Mouse (Mus musculus): ENCODE measurements around the gene Gabpb2.
"Not testable (repeated sequence)": the region's sequence is repeated elsewhere in the genome, so short reads cannot be mapped to it uniquely, and the experiment has no call there.

Gene Gabpb2

DNA sequence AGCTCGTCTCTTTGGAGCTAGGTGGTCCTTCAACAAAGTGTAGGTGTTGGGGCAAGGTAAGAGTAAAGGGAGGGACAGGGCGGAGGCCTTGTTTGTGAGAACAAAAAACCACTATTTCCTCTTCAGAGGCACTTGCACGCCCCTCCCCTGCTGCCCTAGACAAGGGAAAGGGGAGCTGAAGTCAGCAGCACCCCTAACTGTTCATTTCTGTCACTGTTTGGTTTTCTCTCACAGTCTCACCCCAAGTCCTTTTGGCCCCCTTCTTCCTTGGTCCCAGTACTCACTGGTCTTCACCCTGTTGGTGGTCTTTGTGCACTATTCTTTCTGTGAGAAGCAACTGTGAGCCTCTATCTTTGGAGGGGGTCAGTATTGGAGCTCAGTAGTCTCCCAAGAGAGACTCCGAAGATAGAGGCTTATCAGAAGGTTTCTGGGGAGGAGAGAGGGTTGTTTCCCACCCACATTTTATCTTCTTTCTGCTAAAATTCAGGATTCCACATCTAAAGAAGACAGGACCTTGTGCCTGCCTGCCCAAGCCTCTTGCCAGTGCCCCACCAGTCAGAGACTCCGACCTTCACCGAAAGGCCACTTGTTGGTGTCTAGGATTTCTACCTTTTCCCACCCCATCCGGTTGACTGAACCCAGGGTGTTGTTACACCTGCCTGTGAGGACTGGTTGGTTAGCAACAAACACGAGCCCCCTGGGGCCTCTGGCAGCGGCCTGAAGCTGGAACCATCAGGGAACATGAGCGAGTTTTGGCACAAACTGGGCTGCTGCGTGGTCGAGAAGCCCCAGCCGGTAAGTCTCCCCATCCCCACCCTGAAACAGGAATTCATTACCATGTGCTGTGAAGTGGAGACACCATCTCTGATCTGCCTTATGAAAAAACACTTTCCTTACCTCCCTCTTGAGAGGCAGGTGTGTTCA, 13.8 kb upstream of the Gabpb2 start, which contains the start of gene Mllt11:
Mllt11 (minus strand) TSS at position 874 of the 924 bp plus-strand sequence.
- DNase-seq (ENCODE audit: low spot score in 2 of 2), result peak; percentile 55 to 60

DNA sequence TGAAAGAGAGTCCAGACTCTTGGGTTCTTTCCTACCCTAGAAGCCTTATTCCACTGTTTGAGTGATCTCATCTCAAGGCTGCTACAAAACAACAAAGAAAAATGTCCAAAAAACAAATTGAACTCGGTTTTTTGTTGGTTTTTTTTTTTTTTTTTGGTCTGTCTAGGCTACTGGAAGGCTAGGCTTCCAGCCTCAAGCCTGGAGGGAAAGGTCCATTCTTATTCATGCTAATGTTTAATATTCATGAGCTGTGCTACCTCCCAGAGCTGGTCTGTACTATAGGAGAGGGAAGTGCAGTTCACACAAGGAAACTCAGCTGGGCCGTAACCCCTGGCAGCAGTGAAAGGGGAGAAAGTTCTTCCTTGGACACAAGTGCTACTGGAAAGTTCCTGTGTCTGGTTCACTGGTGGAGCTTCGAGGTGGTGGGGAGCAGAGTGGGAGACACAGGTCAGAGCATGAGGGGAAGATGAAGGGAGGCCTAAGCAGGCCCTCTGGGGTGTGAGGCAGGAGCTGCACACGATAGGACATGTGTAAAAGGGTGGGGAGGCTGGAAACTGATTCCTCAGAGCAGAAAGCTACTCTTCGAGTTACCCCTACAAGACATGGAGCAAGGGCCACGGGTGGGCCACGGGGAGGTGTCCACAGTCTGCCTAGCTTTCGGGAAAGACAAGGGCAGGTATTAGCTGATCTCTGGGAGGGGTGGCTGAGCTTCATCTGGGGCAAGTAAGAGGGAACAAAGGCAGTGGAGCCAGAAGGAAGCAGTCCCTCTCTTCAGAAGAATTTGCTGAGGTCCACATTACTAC, 13.0 kb upstream of the Gabpb2 start:
- peak in 1 of 2 experiments; percentile 31 for DNase-seq (ENCODE audit: low spot score in 2 of 2)

DNA sequence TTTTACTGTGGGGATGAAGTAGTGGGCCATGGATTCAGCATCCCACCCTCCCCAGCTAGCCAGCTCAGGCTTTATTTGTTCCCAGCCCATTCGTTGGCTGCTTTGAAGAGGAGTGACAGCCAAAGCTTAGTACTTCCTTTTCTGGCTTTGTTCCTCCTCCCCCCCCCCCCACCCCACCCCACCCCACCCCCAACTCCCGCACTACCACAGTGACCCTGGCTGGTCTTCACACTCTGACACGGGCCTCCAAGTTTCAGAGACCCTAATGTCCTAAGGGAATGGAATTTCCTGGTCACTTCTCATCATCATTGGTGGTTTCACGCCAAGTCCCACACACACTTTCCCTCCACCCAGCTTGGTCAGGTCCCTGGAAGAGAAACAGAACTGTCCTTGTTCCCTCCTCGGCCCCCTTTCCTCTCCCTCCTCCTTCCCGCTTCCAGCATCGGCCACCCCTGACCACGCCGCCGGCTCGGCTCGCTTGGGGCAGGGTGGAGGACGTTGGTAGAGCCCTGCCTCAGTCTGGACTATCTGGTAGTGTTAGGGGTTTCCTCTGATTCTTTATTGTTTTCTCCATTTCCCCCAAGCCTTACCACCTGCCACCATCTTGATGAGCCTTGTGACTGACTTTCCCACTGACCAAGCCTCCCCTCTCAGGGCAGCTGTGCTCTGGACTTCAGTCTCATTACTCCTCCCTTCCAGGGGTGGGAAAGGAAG, 12.2 kb upstream of the Gabpb2 start:
- DNase-seq (ENCODE audit: low spot score in 2 of 2), result peak; percentile 19 to 22

DNA sequence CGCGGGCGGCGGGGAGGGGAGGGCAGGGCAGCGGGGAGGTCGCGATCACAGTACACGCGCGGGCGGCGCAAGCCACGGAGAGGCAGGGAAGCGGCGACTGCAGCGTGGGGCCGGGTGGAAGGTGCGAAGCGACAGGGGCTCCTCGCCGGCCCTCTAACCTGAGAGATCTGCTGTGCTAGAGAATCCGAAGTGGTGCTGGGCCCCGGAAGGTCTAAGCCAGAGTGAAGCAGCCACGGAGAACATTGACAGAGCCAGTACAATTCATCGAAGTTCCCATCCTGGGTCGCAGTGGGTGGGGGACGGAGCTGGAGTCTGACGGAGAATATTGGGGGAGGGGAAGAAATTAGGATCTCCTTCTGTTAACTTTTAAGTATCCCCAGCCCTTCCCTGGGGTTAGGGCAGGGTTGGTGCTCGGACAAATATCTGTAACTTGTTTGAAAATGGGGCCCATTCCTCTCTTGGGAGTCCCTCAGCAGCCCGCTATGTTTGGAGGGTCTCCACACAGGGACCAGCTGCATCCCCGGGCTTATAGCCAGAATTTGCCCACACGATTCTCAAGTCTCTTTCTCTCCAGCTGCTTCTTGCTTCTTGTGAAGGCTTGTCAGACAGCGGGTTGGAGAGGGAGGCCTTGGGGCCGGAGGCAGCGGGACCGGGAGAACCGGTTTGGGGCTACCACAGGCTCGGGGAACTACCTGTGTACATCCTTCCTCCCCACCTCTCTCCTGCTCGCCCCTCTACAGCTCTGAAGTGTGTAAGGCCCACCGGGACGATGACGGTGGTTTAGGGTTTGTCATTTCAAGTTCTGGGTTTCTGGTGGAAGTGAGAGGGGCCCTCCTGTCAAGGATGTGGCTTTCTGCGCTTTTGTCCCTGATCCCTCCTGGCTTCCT, 11.4 kb upstream of the Gabpb2 start:
- peak; percentile 32 to 41 for DNase-seq (ENCODE audit: low spot score in 2 of 2)

DNA sequence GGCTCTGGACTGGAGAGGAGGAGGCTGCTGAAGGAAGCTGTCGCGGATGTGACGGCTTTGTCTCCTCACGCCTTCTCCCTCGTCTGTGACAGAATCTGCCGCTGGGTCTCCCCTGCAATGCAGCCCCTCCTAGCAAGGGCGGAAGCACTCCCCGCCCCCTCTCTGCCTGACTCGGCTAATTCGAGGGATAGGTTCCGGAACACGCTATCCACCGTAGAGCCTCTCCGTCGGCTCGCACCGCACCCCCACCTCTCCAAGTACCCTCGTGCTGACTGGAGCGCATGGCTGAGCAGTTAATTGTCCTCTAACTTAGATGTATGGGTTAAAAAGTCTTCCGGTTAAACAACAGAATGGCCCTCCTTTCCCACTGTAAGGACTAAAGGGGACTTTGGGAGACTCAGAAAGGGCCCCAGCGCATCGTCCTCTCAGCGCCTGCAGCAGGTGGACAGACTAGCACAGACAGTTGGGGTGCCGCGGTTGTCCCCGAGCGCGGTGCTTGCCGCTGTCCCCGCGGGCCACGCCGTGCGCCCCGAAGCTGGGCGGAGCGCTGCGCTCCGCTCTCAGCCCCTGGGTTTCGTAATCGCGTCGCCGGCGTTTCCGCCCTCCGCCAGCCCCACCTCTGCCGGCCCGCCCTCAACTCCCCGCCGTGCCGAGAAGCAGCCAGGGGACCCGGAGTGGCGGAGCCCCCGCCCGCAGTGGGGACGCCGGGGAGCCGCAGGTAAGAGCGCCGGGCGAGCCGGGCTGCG, 10.6 kb upstream of the Gabpb2 start, which contains the start of gene Cdc42se1:
Cdc42se1 (plus strand) TSS at position 585 of the 746 bp plus-strand sequence.
- peak; percentile 89 to 93 for DNase-seq (ENCODE audit: low spot score in 2 of 2)

DNA sequence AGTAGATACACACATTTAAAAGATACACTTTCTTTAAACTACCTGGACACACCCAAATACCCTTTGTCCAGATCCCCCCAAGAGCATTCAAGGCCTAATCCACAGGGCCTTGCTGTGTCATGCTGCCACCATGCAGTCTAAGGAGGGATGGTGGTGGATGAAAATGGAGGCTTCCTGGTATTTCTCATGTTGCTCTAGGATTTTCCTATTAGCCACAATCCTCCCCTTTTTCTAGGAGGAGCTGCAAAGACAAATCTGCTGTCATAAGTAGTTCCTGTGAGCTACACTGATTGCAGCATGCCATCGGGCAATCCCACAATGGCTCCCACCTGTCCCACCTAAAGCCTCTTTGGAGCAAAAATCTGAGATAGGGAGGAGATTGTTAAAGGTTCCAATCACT, 9.5 kb upstream of the Gabpb2 start:
- DNase-seq (ENCODE audit: low spot score in 2 of 2), result no peak

DNA sequence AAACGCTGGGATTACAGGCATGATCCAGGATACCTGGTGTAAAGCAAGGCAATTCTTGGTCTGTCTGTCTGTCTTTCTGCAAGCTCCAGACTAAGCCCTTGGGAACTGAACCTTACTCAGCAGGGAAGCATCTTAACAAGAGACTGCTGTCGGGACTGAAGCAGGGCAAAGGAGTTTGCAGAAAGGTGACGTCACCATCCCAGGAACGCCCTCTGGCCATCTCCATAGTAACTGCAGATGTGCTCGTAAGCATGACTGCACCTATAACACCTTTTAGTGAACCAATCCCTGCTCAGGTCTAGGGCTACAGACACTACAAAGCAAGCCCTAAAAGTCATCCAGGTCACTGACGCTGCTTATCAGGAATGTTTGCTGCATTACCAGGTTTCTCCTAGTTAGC, 6.6 kb upstream of the Gabpb2 start:
- DNase-seq (ENCODE audit: low spot score in 2 of 2), result no peak

GRCm38 (mm10) chr3:95223041-95223440, 5.3 kb upstream of the Gabpb2 start:
- DNase-seq (ENCODE audit: low spot score in 2 of 2), result no peak

DNA sequence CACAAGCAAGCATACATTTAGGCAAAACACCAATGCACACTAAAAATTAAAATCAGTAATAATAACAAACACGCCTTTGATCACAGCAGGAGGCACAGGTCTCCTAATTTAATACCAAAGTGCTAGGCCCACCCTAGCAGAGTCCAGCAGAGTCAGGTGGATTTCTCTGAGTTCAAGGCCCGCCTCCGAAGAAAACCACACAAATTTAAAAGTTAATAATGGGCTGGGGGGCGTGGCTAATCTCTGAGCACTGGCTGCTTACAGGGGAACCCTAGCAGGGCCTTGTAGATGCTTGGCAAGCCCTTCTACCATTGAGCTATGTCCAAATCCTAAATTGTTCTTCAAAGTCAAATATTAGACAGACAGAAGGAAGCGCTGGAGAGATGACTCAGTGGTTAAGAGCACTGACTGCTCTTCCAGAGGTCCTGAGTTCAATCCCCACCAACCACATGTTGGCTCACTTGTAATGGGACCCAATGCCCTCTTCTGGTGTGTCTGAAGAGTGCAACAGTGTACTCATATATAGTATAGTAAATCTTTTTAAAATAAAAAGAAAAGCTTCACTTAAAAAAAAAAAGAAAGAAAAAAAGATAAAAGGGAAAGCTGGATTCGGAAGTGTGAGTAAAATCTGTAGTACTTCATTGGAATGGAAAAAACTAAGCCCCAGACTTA, 886 bp upstream of the Gabpb2 start:
- no peak for DNase-seq (ENCODE audit: low spot score in 2 of 2)

GRCm38 (mm10) chr3:95216655-95217254, 961 bp downstream of the Gabpb2 start:
- DNase-seq (ENCODE audit: low spot score in 2 of 2), result no peak

- DNase-seq (ENCODE audit: low spot score in 2 of 2), result no peak
Measured at GRCm38 (mm10) chr3:95213609-95213975, 4.1 kb downstream of the Gabpb2 start.

DNA sequence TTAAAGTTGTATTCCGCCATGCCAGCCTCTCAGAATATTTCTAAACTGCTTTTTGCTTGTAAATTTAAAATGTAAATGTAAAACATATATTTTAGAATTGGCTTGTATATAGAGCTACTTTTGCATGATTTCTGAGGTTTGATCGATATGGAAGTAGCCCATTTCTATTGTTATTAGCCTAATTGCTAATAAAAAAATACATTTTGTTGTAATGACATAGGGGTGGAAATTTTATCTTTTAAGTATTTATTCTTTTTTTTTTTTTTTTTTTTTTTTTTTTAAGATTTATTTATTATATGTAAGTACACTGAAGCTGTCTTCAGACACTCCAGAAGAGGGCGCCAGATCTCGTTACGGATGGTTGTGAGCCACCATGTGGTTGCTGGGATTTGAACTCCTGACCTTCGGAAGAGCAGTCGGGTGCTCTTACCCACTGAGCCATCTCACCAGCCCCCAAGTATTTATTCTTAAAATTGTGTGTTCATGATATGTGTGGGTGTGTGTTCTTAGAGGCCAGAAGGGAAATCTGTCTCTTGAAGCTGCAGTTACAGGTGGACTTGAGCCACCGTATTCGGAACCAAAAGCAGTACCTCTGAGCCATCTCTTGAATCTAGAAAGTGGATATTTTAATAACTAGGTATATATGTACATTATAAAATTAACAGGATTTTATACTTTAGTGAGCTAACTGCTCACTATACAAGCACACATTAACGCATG, 4.7 kb downstream of the Gabpb2 start:
- not testable (repeated sequence) for DNase-seq (ENCODE audit: low spot score in 2 of 2)

GRCm38 (mm10) chr3:95210585-95210984, 7.1 kb downstream of the Gabpb2 start:
- peak; percentile 50 to 65 for DNase-seq (ENCODE audit: low spot score in 2 of 2)

DNA sequence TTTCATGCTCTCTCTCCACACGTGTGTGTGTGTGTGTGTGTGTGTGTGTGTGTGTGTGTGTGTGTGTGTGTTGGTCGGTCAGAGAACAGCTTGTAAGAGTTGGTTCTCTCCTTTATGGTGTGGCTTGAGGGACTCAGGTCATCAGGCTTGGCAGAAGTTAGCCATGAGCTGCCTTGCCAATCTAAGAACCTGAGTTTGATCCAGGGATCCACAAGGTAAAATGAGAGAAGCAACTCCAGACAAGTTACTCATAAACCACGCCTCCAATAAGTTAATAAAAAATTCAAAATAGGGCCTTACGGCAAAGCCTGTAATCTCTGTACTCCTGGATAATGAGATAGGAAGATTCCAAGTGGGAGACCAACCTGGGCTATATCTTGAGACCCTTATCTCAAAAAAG, 9.4 kb downstream of the Gabpb2 start:
- DNase-seq (ENCODE audit: low spot score in 2 of 2), result no peak

- no peak for DNase-seq (ENCODE audit: low spot score in 2 of 2)
Measured at GRCm38 (mm10) chr3:95203880-95204279, 13.8 kb downstream of the Gabpb2 start.

DNA sequence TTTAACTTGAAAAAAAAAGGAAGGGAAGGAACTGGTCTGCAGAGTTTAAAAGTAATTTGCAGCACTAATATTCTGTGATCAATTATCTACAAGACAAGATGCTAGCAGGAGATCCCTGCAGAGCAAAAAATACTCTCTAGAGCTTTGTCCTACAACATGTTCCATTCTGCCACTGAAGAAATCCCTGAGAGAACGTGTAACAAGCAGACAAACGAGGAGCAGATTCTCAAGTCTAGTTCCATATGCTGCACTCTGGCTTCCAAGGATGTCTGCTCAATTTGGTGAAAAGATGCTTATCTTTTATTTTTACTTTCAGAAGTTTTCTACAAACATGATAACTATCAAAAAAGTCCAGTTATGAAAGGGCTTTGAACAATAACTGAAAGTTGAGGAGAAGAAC, 17.2 kb downstream of the Gabpb2 start:
- no peak for DNase-seq (ENCODE audit: low spot score in 2 of 2)

DNA sequence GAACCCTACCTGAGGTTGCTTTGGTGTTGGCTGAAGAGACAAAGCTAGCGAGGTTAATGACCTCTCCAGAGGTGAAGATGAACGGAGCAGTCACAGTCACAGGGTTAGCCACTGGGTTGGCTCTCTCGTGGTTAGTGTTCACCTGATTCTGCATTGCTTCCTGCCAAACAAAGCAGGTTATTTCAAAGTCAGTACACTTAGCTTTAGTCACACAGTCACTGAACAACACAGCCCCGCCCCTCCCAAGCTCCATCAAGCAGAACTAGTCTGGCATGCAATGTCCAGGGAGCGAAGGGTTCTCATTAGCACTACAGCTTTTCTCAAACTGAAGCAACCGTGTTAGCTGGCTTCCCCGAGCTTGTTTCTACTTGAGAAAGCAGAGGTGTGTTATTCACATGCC, 17.6 kb downstream of the Gabpb2 start:
- no peak for DNase-seq (ENCODE audit: low spot score in 2 of 2)

GRCm38 (mm10) chr3:95199101-95199500, 18.6 kb downstream of the Gabpb2 start:
- no peak for DNase-seq (ENCODE audit: low spot score in 2 of 2)

DNA sequence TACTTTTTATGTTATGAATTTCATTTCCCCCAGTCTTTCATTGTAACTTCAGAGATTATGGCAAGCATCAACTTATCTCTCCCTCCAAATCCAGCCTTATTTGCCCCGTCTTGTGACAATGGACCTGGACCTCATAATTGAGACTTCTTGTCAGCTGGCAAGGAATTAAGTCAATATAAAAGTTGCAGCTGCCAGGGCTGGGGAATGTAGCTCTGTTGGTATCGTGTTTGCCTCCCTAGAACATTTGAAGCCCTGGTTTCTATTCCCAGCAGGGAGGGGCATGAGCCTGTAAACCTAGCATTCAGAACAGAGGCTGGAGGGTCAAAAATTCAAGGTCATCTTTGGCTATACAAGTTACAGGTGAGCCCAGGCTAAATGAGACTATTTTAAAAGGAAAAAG, 21.9 kb downstream of the Gabpb2 start:
- no peak for DNase-seq (ENCODE audit: low spot score in 2 of 2)
